Mouse (Mus musculus) embryonic facial prominence, embryonic 13.5 days (tissue): ENCODE results near the gene Gm17651. TPM values are rescaled to one million over a fixed set of nuclear protein-coding genes. Genes with fewer than 3 reads are reported as not detected.

Experiments
- ATAC-seq: fragments of 200-750 bp; cut with Nextera tagmentation; 2 replicates; pipeline ENCODE4 v1.8.0; 2017; ENCODE audit warnings: low read depth; ENCODE audit not compliant: insufficient number of reproducible peaks, insufficient read depth, low FRiP score, low TSS enrichment
- H3K27ac ChIP-seq: fragments of 300-500 bp; sonication (generic); 2 replicates; pipeline ENCODE4 v1.5.1; 2015; ENCODE audit warnings: moderate library complexity, mild to moderate bottlenecking, inconsistent platforms
- H3K27me3 ChIP-seq: fragments of 300-500 bp; sonication (generic); 2 replicates; pipeline ENCODE4 v1.6.1; 2015; ENCODE audit warnings: mild to moderate bottlenecking, inconsistent platforms
- H3K36me3 ChIP-seq: fragments of 300-500 bp; sonication (generic); 2 replicates; pipeline ENCODE4 v1.6.1; 2015; ENCODE audit warnings: mild to moderate bottlenecking, inconsistent platforms
- H3K4me1 ChIP-seq: fragments of 300-500 bp; sonication (generic); 2 replicates; pipeline ENCODE4 v1.6.1; 2015; ENCODE audit warnings: inconsistent platforms
- H3K4me2 ChIP-seq: fragments of 300-500 bp; sonication (generic); 2 replicates; pipeline ENCODE4 v1.6.1; 2015; ENCODE audit warnings: moderate library complexity, mild to moderate bottlenecking, inconsistent platforms
- H3K4me3 ChIP-seq: fragments of 300-500 bp; sonication (generic); 2 replicates; pipeline ENCODE4 v1.5.1; 2015; ENCODE audit warnings: mild to moderate bottlenecking, inconsistent platforms
- H3K9ac ChIP-seq: fragments of 300-500 bp; sonication (generic); 2 replicates; pipeline ENCODE4 v1.6.1; 2015; ENCODE audit warnings: mild to moderate bottlenecking, inconsistent platforms
- H3K9me3 ChIP-seq: fragments of 300-500 bp; sonication (generic); 2 replicates; pipeline ENCODE4 v1.6.1; 2016; ENCODE audit warnings: inconsistent platforms
- WGBS: fragments of 180-500 bp; shearing (Covaris S2); methylation state at CpG from one replicate; pipeline ENCODE4 v1.1.7; 2015; ENCODE audit warnings: mixed read lengths; 5-methylcytosine and 5-hydroxymethylcytosine counted together
- polyA plus RNA-seq: library from polyadenylated mRNA; unstranded; fragments of >200 nt; fragmentation: Nextera tagmentation; extraction: Ambion mirVana; gene quantifications from 2 replicates; pipeline ENCODE4 v1.2.1, GENCODE M21; 2015

The Gm17651 gene
- polyA plus RNA-seq, 1 experiment from 2014 or later, result not detected

DNA sequence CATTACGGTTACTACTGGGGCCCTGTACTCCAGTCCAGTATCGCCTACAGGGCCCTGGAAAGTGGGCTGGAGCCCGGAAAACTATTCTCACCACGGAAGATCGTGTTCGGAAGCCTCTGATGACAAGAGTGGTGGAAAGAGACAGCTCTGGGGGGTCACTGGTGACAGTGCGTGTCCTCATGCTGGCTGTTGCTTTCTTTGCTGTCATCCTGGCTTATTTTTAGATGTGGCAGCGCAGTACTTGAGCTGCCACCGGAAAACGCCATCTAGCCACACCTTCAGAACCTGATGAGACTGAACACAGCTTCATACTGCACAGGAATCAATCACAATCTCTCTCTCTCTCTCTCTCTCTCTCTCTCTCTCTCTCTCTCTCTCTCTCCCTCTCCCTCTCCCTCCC, 22.9 kb downstream of the Gm17651 start:
- no peak overlapping the region for H3K4me3 ChIP-seq
- no peak for ATAC-seq
- no peak overlapping the region for H3K27ac ChIP-seq
- no peaks in the 10 kb centered on the region for H3K9me3 ChIP-seq
- H3K9ac ChIP-seq, result no peak overlapping the region
- no peaks in the 10 kb centered on the region for H3K36me3 ChIP-seq
- WGBS, result 82% methylated on average over 10 of the region's 10 CpGs
- no peak overlapping the region for H3K4me2 ChIP-seq
- H3K27me3 ChIP-seq, result no peaks in the 10 kb centered on the region
- H3K4me1 ChIP-seq, result no peaks in the 10 kb centered on the region

DNA sequence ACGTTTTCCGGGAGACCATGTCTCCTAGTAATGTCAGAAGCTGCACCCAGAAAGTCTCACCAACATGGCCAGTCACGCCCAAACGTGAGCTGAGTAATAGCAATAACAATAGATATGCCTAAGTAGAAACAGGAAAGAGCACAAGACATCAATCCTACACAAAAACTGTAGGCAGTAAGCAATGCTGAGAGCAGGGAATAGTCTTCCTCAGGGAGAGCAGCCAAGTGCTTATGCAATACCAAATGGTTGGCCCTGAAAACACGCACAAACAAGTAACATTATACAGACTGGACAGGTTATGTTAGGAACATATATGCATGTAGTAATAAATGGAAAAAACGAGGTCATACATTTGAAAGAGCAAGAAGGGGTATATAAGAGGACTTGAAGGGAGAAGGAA, 25.0 kb downstream of the Gm17651 start:
- H3K9ac ChIP-seq, result no peak overlapping the region
- no peaks in the 10 kb centered on the region for H3K27me3 ChIP-seq
- H3K36me3 ChIP-seq, result no peaks in the 10 kb centered on the region
- WGBS, result 81% methylated on average over 6 of the region's 6 CpGs
- no peak overlapping the region for H3K27ac ChIP-seq
- H3K9me3 ChIP-seq, result no peaks in the 10 kb centered on the region
- no peak overlapping the region for H3K4me2 ChIP-seq
- H3K4me1 ChIP-seq, result no peaks in the 10 kb centered on the region
- no peak overlapping the region for H3K4me3 ChIP-seq
- ATAC-seq, result no peak

DNA sequence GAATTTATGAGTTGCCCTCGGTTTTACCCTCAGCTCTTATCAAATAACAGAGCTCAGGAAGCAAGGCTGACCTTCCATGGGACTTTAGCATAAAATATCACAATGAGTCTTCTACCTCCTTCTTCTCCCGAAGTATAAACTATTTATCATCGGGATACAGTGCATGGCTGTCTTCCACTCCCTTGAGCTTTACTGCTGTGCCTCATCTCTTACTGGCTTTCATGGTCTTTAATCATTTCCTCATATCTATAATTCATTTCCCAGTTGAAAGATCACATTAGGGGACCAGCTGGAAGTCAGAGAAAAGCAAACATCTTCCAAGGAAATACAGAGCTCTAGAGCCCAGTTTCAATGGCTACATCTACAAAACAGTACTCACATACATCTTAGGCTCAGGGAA, 25.5 kb downstream of the Gm17651 start:
- H3K27me3 ChIP-seq, result no peaks in the 10 kb centered on the region
- no peaks in the 10 kb centered on the region for H3K36me3 ChIP-seq
- ATAC-seq, result no peak
- no peaks in the 10 kb centered on the region for H3K4me1 ChIP-seq
- H3K9me3 ChIP-seq, result no peaks in the 10 kb centered on the region
- H3K27ac ChIP-seq, result no peak overlapping the region
- no peak overlapping the region for H3K4me2 ChIP-seq
- H3K9ac ChIP-seq, result no peak overlapping the region
- H3K4me3 ChIP-seq, result no peak overlapping the region
- 78% methylated on average over 3 of the region's 3 CpGs for WGBS

DNA sequence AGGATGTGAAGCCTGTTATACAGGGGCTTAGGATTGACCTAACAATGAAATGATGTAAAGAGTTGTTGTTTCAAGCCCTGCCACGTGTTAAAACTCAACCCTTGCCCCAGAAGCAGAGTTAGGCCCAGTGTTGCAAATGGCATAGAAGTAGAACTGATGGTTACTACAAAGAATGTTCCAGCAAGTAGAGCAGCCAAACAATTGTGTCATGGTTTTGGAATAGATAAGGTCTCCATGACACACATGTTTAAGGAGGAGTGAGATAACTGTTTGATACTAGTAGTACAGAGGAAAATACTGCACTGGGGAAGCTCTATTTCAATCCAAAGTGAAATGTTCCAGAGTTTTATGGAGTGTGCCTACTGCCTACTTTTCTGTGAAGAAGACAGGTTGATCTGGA, 26.0 kb downstream of the Gm17651 start:
- H3K36me3 ChIP-seq, result no peaks in the 10 kb centered on the region
- no peak overlapping the region for H3K27ac ChIP-seq
- WGBS, result 47% methylated on average over 1 of the region's 1 CpGs
- H3K9me3 ChIP-seq, result no peaks in the 10 kb centered on the region
- ATAC-seq, result no peak
- no peak overlapping the region for H3K9ac ChIP-seq
- H3K27me3 ChIP-seq, result no peaks in the 10 kb centered on the region
- H3K4me3 ChIP-seq, result no peak overlapping the region
- no peak overlapping the region for H3K4me2 ChIP-seq
- H3K4me1 ChIP-seq, result no peaks in the 10 kb centered on the region

DNA sequence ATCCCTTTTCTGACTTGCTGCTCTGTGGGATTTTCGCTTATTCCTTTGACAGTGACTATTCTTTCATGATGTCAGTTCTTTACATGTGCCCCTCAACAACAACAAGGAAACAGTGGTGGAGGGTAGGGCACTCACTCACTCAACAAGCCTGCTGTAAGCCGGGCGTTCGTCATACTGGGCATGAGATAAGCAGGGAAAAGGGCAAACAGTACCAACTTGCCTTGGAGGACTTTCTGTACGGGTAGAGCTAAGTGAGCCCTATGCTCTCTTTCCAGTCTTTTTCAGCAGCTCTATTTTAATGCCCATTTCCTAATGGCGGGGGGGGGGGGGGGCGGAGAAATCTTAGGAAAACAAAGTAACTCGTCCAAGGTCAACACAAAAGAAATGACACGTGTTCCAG, 32.5 kb downstream of the Gm17651 start:
- H3K4me3 ChIP-seq, result no peak overlapping the region
- H3K27ac ChIP-seq, result no peak overlapping the region
- H3K27me3 ChIP-seq, result no peaks in the 10 kb centered on the region
- H3K4me2 ChIP-seq, result no peak overlapping the region
- no peaks in the 10 kb centered on the region for H3K9me3 ChIP-seq
- H3K4me1 ChIP-seq, result no peaks in the 10 kb centered on the region
- 87% methylated on average over 9 of the region's 9 CpGs for WGBS
- no peak overlapping the region for H3K9ac ChIP-seq
- ATAC-seq, result no peak
- no peaks in the 10 kb centered on the region for H3K36me3 ChIP-seq

DNA sequence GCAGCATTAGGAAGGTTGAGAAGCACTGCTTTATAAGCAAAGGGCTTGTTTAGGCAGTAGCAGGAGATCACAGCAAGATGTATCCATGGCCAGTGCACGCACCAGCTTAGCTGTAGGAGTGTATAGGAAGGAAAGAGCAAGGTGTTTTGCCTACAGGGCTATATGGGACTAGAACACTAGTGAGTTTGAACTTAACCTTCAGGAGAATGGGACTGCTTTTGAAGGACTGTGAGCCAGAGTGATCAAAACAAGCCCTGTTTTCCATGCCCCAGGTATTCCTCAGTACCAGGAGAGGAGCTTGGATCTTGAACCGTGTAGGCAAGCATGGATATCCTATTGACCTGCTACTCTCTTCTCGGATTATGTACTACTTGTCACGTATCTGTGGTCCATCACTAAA, 33.1 kb downstream of the Gm17651 start:
- ATAC-seq, result no peak
- Histone ChIP-seq H3K4me3 (no peak overlapping the region), H3K27me3 (no peaks in the 10 kb centered on the region), H3K9ac (no peak overlapping the region), H3K9me3 (no peaks in the 10 kb centered on the region), H3K4me1 (no peaks in the 10 kb centered on the region), H3K27ac (no peak overlapping the region), H3K36me3 (no peaks in the 10 kb centered on the region), H3K4me2 (no peak overlapping the region)
- WGBS, result 84% methylated on average over 4 of the region's 4 CpGs

DNA sequence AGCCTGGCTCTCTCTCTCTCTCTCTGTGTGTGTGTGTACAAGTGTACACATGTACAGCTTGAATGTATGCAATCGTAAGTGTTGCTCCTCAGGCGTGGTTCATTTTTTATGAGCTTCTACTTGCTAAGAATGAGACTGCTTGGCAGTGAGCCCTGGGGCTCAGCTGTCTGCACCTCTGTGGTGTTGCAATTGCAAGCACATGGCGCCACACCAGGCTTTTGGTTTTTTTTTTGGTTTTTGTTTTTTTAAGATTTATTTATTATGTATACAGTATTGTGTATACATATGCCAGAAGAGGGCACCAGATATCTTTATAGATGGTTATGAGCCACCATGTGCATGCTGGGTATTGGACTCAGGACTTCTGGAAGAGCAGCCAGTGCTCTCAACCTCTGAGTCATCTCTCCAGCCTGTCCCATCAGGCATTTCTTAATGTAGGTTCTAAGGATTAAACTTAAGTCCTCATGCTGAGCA, 40.2 kb downstream of the Gm17651 start:
- no peak for ATAC-seq
- Histone ChIP-seq H3K9me3 (no peaks in the 10 kb centered on the region), H3K27ac (no peak overlapping the region), H3K4me3 (no peak overlapping the region), H3K9ac (no peak overlapping the region), H3K36me3 (no peaks in the 10 kb centered on the region), H3K27me3 (no peaks in the 10 kb centered on the region; the same call in 1 of the 2 replicates), H3K4me1 (no peaks in the 10 kb centered on the region), H3K4me2 (no peak overlapping the region)
- WGBS, result 54% methylated on average over 3 of the region's 3 CpGs

DNA sequence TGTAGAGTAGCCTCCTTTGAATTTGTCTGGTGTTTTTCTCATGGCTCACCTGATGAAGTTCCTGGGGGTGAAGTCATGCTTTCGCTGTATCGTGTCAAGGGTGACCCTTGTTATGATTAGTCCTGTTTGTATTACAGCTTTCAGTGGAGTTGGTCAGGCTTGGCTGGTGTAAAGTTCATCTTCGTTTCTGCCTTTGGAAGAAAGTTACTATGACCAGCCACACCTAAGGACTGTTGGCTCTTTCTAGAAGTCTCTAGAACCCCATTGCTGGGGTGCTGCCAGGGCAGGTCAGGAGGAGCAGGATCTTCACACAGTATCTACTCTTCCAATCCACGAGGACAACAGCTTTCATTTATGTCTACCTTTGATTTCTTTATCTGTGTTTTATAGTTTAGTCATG, 41.0 kb downstream of the Gm17651 start:
- peaks cover 5% of the 10 kb centered on the region; the same call in 1 of the 2 replicates for H3K4me1 ChIP-seq
- H3K27ac ChIP-seq, result no peak overlapping the region
- no peak overlapping the region for H3K9ac ChIP-seq
- ATAC-seq, result no peak
- H3K27me3 ChIP-seq, result no peaks in the 10 kb centered on the region; the same call in 1 of the 2 replicates
- H3K36me3 ChIP-seq, result no peaks in the 10 kb centered on the region
- WGBS, result 82% methylated on average over 4 of the region's 4 CpGs
- H3K9me3 ChIP-seq, result no peaks in the 10 kb centered on the region
- H3K4me3 ChIP-seq, result no peak overlapping the region
- H3K4me2 ChIP-seq, result no peak overlapping the region

DNA sequence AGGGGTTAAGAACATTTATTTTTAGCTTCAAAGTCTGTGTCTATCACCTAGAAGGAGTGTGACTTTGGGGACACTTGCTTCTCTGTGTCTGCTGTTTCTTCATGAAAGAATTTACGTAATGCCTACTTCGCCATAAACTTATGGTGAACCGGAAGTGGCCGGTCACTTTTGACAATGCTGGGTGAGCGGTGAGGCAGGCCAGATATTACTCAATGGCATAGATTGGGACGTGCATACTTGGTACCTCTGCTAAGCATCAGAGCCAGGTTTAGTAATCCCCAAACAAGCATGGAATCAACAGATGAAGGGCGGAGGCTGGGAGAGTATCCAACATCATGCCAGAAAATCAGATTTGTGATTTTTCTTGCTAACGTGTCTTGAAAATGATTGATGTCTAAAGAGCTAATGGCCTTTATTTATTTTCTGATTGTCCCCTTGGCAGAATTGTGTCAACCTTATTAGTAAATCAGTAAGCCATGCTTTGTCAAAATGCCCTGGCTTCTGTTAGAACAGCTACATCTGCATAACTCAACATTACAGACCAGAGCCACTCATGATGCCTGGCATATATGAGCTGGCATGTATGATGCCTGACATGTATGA, 43.1 kb downstream of the Gm17651 start:
- Histone ChIP-seq H3K36me3 (no peaks in the 10 kb centered on the region), H3K9me3 (no peaks in the 10 kb centered on the region), H3K4me1 (peaks cover 5% of the 10 kb centered on the region; the same call in 1 of the 2 replicates), H3K27ac (no peak overlapping the region), H3K4me3 (no peak overlapping the region), H3K9ac (no peak overlapping the region), H3K4me2 (no peak overlapping the region), H3K27me3 (no peaks in the 10 kb centered on the region; the same call in 1 of the 2 replicates)
- no peak for ATAC-seq
- 83% methylated on average over 8 of the region's 8 CpGs for WGBS

DNA sequence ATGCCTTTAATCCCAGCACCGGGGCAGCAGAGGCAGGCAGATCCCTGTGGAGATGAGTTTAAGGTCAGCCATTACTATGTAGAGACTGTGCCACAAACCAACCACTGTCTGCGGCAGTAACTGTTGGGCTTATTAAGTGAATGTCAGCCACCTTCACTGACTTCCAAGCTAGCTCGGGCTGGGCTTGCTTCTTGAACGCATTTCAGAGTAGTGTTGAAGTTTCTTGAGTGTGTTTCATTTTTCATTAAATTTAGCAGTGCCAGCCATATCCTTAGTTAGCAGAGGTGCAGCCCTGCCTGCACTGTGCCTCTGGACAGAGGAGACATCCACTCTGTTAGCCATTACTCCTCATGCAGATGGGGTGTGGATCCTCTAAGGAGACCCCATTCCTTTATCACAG, 43.7 kb downstream of the Gm17651 start:
- no peak overlapping the region for H3K4me2 ChIP-seq
- no peak overlapping the region for H3K4me3 ChIP-seq

DNA sequence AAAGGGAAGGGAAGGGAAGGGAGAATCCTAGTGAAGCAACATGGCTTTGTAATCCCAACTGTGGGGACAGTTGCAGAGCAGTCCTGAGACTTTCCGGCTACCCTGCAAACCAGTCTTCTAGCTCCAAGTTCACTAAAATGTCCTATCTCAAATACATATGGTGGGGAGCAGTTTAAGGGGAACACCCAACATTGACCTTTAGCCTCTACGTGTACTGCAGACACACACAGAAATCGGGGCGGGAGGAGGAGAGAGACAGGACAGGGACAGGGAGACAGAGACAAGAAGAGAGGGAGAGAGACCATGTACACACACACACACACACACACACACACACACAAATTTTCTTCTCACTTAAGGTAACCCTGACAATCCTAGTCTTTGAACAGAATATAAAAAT, 44.6 kb downstream of the Gm17651 start:
- no peak for ATAC-seq
- Histone ChIP-seq H3K4me2 (no peak overlapping the region), H3K9ac (no peak overlapping the region), H3K9me3 (no peaks in the 10 kb centered on the region), H3K4me1 (peaks cover 5% of the 10 kb centered on the region; the same call in 1 of the 2 replicates), H3K4me3 (no peak overlapping the region), H3K36me3 (no peaks in the 10 kb centered on the region), H3K27ac (no peak overlapping the region), H3K27me3 (no peaks in the 10 kb centered on the region; the same call in 1 of the 2 replicates)
- 77% methylated on average over 4 of the region's 4 CpGs for WGBS

More for the DNA sequence above, 43.7 kb downstream of the Gm17651 start:
- Histone ChIP-seq H3K27ac (no peak overlapping the region), H3K27me3 (no peaks in the 10 kb centered on the region; the same call in 1 of the 2 replicates), H3K9me3 (no peaks in the 10 kb centered on the region), H3K36me3 (no peaks in the 10 kb centered on the region), H3K4me1 (peaks cover 5% of the 10 kb centered on the region; the same call in 1 of the 2 replicates), H3K9ac (no peak overlapping the region)
- no peak for ATAC-seq
- WGBS, result 94% methylated on average over 4 of the region's 4 CpGs

DNA sequence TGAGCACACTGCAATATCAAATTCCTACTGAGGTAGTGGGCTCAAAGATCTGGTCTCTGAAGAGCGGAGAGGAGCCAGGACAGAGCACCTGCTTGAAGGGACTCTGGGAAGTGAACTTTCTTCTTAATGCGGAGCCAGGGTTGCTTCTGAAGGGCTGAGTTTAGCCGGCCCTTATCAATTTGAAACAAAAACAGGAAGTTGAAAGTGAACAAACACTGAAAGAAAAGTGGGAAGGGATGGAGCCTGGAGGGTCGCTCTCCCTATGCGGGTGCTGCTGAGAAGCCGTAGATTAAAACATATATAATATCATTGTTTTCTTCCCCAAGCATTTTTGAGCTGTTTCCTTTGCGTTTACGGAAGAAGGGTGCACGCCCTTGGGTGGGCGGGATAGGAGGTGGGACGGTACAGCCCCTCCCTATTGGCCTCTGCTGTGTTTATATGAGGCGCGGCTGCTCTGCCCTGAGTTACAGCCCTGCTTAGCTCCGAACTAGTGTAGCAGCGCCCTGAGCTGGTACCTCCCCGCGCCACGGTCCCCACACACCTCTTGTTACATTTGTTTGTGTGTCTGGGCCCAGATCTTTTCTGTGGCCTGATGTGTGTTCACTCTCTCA, 46.0 kb downstream of the Gm17651 start, which contains the start of gene Fmo5:
Gene Fmo5, plus strand, starts transcription at position 414 of the 611 bp plus-strand sequence.
- peaks cover 5% of the 10 kb centered on the region; the same call in 1 of the 2 replicates for H3K4me1 ChIP-seq
- no peaks in the 10 kb centered on the region; the same call in 1 of the 2 replicates for H3K27me3 ChIP-seq
- H3K9ac ChIP-seq, result peak within 1 kb of the TSS; percentile 65
- H3K4me2 ChIP-seq, result peak within 1 kb of the TSS; percentile 68
- H3K9me3 ChIP-seq, result no peaks in the 10 kb centered on the region
- peak within 1 kb of the TSS; percentile 46 for H3K4me3 ChIP-seq
- peak; percentile 79; the same call in 1 of the 2 replicates for ATAC-seq
- no peaks in the 10 kb centered on the region for H3K36me3 ChIP-seq
- no peak within 1 kb of the TSS for H3K27ac ChIP-seq
- WGBS, result 2% methylated on average over 18 of the region's 18 CpGs
